Mouse (Mus musculus): ENCODE results near the gene Syn3. TPM values are rescaled to one million over a fixed set of nuclear protein-coding genes. Genes with fewer than 3 reads are reported as not detected.
A peak's percentile ranks its signal among the peaks of the same experiment; 100 is the strongest.
"Not testable (repeated sequence)": the region's sequence is repeated elsewhere in the genome, so short reads cannot be mapped to it uniquely, and the experiment has no call there.

Syn3 gene
- 10 to 100 TPM; 21.1 to 22.2 TPM for total RNA-seq (2021)
- long read RNA-seq, experiment 1, partial matches to known transcripts: 0 of 1 reads
- long read RNA-seq, experiment 1, other reads (novel, unspliced or antisense): 1 of 1 reads
- long read RNA-seq, experiment 2, partial matches to known transcripts: 8 of 8 reads
- long read RNA-seq, experiment 2, other reads (novel, unspliced or antisense): 0 of 8 reads

DNA sequence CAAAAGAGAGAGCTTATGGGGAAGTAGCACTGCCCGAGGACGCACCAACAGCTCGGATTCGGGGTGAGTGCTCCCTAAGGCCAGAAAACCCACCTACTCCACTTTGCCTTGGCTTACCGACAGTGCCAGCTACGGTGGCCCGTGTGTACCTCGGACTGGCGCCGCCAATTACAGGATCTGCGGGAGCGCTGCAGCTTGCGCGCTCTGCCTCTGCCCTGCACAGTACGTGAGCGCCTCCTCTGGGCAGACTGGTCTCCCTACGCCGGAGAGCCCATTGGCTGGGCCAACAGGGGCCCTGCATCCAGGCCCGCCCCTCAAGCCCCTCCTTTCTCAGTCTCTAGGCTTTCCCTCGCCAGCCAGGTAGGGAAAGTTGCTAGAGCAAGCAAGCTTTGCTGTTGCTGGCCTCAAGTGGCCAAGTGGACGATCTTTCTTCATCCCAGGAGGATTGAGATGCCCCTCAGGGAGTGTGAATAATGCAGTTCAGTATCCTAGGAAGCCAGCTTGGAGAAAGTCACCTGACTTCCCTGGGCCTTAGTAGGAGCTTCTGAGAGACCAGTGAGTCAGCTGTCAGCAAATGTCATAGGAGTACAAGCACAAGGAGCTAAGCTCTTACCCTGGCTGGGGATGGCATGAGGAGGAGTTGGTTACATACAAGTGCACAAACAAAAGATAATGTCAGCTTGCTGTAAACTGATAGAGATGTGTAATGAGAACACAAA lies at the start of gene Syn3:
TSS of gene Syn3 (minus strand) at position 224 of the 719 bp plus-strand sequence.
- peak; percentile 95 for DNase-seq (ENCODE audit: low spot score in 2 of 2)

DNA sequence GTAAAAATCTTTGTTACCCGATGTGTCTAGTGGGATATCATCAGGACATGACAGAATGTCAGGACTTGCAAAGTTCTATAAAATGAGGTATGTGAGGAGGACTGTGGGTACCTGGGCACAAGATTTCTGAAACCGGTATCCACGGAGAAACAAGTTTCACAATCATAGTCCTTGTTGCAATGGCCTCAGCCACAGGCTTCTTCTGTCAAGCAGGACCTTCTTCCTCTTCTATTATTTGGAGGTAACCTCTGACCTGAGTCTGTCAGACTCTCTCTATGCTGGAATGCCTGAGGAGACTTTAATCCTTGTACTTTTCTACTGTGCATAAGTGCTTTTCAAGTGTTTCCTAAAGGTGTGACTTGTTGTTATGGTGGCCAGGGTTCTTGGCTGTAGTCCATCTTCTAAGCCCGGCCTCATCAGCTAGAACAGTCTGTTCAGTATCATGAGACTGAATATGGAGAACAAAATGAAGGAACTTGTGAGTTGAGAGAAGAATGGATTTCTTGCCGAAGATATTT lies 27.7 kb upstream of the Syn3 start:
- H3K4me3 ChIP-seq; H3K27ac ChIP-seq; DNase-seq (ENCODE audit: low spot score in 2 of 2): not testable (repeated sequence)

More for the DNA sequence above, at the start of gene Syn3:
- Histone ChIP-seq H3K4me3 (peak within 1 kb of the TSS; percentile 82), H3K27ac (peak within 1 kb of the TSS; percentile 94)
- peak; percentile 98 for TF ChIP-seq CTCF (conservative IDR thresholded peaks at IDR 0.05)

DNA sequence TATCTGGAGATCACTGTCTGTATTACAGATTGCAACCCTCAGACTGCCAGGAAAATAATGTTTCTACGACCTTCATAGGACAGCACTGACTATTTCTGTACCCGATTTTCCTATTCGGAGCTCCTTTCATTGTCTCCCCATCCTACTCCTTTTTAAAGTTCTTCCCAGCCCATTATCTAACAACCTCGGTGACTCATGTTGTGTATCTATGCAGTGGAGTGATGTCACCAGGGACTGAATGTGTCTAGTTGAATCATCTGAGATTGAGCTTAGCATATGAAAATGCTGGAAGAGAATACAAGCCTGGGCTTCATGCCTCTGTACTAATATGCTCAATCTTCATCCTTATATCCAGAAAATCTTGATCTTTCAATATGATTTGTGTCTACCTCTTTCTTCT lies 15.1 kb upstream of the Syn3 start:
- H3K4me3 ChIP-seq: no peak overlapping the region
- H3K27ac ChIP-seq: no peak overlapping the region
- TF ChIP-seq CTCF (conservative IDR thresholded peaks at IDR 0.05): no peak
- DNase-seq (ENCODE audit: low spot score in 2 of 2): peak in 1 of 2 experiments; percentile 31

DNA sequence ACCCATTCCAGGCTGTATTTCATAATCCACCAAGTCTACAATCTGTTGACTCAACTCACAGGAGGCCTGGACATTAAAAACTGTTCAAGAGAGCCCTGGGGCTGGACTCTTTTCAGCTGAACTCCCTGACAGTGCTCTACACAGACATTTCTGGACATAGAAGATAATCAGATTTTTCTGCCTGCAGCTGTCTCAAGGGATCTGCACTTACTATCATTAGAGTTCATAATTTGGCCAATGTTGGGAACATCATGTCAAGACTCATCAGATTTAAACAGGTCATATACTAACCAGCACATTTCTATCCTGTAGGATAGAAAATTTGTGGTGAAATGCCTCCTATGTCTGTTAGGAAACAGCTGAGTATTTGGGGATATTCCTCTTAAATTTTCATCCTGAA lies 12.2 kb upstream of the Syn3 start:
- TF ChIP-seq CTCF (conservative IDR thresholded peaks at IDR 0.05): no peak
- DNase-seq (ENCODE audit: low spot score in 2 of 2): no peak

DNA sequence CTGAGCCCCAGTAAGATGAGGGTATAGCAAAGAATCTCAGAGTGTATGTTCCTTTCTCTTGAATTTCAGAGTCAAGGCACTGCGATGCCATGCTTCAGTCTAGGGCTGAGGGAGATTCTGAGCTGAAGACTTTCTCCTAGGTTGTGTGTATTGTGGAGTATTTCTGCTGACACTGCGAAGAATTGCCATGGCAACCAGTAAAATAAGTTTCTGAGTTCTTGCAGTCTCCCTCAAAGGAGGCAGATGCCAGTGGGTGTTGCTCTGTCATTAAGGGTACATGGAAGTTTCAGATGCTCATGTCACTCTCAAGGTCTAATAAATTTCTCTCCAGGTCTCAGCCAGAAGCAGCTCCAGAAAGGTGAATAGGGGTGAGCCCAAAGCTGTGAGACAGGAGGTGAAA lies 3.4 kb upstream of the Syn3 start:
- peak in 1 of 2 experiments; percentile 58 for DNase-seq (ENCODE audit: low spot score in 2 of 2)
- Histone ChIP-seq H3K4me3 (no peak overlapping the region), H3K27ac (no peak overlapping the region; the same call in 1 of the 2 replicates)
- no peak for TF ChIP-seq CTCF (conservative IDR thresholded peaks at IDR 0.05)

More for the DNA sequence above, 12.2 kb upstream of the Syn3 start:
- no peak overlapping the region for H3K27ac ChIP-seq
- H3K4me3 ChIP-seq: no peak overlapping the region

DNA sequence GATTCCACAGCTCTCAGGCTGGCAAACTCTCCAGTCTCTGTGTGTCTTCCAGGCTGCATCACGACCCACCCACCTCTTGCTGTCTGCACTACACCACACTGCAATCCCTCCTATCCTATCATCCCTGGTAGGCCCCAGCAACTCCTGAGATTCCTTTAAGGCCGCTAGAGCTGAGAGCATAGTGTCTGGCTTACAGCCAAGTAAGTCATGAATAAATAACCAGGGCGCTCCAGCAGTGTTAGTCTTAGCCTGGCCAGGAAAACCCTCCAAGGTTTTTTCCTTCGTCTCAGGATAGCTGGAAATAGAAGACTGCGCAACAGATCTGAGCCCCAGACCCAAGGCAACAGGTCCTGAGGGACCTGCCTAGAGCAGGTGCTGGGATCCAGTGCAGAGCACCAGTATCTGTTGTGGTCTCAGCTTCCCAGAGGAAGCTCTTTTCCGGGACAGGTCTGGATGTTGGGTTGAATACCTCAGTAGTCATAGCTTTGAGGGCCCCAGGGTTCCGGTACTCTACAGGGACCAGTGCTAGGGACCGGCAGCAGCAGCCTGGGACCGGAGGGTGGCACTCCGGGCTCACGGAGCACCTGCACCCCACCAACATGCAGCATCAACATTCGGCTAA lies 534 bp downstream of the Syn3 start:
- Histone ChIP-seq H3K27ac (peak overlapping the region; percentile 94), H3K4me3 (peak overlapping the region; percentile 82)
- peak in 1 of 2 experiments; percentile 39 for DNase-seq (ENCODE audit: low spot score in 2 of 2)
- TF ChIP-seq CTCF (conservative IDR thresholded peaks at IDR 0.05): no peak

DNA sequence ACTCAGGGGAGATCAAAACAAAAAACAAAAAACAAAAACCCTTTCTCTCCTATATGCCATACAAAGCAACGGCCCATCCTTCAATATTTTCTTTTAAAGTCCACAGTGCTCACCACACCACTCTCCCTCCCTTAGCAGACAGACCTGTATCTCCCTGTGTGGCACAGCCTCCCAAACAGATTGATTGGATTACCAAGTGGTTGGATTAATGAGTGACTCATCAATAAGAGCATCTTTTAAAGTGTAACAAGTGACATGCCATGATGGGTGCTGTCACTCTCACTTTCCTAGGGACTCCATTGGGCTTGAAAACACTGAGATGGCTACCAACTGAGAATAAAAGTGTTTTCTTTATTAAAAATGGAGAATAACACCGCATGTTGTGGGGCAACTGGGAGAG lies 2.8 kb downstream of the Syn3 start:
- TF ChIP-seq CTCF (conservative IDR thresholded peaks at IDR 0.05): no peak
- no peak overlapping the region for H3K27ac ChIP-seq

DNA sequence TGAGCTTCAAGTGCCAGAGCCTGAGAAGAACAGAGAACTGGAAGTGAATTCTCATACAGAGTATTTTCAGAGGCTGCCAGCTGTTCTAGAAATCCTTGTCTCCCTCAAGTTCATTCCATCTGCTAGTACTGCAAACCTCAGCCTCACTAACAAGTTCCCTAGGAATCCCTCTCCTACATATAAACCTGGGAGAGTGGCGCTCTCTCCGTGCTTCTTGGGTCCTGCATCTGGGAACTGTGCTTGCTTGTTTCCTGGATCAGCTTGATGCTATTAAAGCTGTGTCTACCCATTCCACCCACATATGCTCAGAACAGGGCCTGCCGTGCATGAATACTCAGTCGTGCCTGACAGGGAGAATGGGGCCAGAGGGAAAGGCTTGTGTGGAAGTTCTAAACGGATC lies 5.6 kb downstream of the Syn3 start:
- no peak for TF ChIP-seq CTCF (conservative IDR thresholded peaks at IDR 0.05)
- Histone ChIP-seq H3K27ac (peak overlapping the region; percentile 73), H3K4me3 (no peak overlapping the region)
- DNase-seq (ENCODE audit: low spot score in 2 of 2): no peak

More for the DNA sequence above, 2.8 kb downstream of the Syn3 start:
- H3K4me3 ChIP-seq: no peak overlapping the region
- DNase-seq (ENCODE audit: low spot score in 2 of 2): no peak

DNA sequence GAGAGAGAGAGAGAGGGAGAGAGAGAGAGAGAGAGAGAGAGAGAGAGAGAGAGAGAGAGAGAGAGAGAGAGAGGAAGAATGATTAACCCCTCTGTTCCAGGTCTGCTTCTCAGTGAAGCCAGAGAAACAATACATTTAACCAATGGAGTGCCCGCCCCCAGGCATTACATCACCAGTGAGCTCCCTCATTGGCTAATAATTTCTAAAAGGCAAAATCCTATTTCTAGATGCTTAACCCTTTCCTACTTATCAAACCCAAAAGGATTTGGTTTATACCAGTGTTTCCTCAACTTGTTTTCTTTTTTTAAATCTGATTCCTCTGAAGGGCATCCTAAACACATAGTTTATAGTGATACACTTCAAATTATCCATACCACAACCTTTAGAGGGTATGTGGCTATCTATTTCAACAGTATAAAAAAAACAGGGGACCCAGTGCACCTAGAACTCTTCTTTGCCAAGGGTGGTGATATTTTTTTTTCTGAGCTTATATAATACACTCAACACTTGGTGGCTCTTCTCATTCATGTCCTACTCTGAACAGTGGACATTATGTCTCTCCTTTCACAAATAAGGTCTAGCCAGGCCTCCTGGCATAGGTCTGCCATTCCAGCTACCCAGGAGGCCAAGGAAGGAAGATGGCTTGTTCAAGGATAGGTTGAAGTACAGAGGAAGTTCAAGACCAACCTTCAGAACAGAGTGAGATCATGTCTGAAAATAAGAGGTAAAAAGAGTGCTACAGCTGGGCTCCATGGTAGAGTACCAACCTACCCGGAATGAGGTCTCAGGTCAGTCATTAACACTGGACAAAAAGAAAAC lies 6.4 kb downstream of the Syn3 start:
- no peak overlapping the region; the same call in 1 of the 2 replicates for H3K4me3 ChIP-seq
- no peak for TF ChIP-seq CTCF (conservative IDR thresholded peaks at IDR 0.05)
- H3K27ac ChIP-seq: peak overlapping the region; percentile 78
- DNase-seq (ENCODE audit: low spot score in 2 of 2): peak; percentile 48 to 49

DNA sequence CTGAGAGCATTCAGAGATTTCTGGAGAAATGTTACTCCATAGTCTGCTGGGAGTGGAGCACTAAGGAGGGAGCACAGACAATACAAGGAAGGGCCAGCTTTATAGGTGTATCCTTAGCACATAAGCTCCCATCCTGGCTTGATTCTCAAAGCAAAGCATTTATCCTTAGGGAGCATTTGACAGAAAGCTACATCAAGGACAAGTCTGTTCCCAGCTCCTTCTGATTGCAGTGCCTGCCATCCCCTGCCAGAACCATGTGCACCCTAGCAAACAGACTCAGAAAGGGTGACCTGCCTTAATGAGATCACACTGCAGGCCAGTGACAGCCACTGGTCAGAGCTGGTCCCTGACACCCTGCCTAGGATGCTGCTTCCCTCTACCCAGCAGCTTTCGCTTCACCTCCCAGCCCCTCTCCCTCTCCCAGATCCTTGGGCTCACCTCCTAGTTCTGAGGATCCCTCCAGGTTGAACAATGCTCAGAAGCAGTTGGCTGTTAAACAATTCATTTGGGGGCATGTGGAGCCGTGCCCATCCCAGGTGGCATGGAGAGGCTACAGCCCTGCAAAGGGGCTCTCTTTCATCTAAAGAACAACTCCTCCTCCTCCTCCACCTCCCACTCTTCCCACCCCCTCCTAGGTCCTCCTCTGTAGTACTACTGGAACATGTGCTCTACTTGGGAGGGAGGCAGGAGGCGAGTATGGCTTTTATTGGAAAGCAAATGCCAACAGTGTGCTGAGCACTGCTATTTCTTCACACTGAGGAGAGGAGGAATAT lies 7.2 kb downstream of the Syn3 start:
- DNase-seq (ENCODE audit: low spot score in 2 of 2): peak in 1 of 2 experiments; percentile 42
- TF ChIP-seq CTCF (conservative IDR thresholded peaks at IDR 0.05): no peak
- Histone ChIP-seq H3K4me3 (peak overlapping the region; percentile 43), H3K27ac (peak overlapping the region; percentile 78)

DNA sequence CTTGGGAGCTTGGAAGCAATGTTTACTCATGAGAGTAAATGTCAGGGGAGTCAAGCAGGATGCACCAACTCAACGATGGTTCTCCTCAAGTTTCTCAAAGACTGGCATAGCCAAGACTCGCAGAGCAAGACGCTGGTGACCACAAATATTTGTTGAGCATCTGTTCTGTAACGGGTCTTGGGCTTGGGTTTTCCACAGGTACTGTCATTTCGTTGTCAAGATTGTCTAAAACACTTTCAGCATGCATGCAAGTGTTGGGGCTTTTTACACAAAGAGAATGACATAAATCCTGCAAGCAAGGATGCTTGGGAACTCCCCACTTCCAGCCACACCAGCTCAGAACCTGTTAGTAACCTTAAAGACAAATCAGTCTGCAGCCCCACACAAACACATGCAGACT lies 10.2 kb downstream of the Syn3 start:
- no peak for DNase-seq (ENCODE audit: low spot score in 2 of 2)
- no peak for TF ChIP-seq CTCF (conservative IDR thresholded peaks at IDR 0.05)
- no peak overlapping the region for H3K27ac ChIP-seq
- no peak overlapping the region for H3K4me3 ChIP-seq

DNA sequence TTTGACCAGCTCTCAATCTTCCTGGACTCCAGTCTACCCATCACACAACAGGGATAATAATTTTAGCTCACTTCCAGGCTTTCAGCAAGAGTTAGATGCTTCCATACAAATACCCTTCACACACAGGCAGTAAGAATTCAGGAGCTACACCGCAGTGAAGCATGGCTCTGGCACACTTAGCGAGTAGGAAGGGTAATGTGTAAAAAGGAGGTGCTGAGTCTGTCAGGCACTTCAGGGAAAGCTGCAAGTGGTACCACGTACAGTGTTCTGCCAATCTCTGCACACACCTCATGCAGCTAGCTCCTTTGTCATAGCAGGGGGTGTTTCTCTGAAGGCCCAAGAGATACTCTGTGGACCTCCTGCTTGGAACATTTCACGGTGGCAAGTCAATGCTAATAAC lies 12.7 kb downstream of the Syn3 start:
- TF ChIP-seq CTCF (conservative IDR thresholded peaks at IDR 0.05): no peak
- no peak for DNase-seq (ENCODE audit: low spot score in 2 of 2)
- no peak overlapping the region for H3K27ac ChIP-seq
- H3K4me3 ChIP-seq: no peak overlapping the region
